Mouse (Mus musculus) heart, embryonic 13.5 days (tissue): ENCODE results near the gene Zcchc24. TPM values are rescaled to one million over a fixed set of nuclear protein-coding genes. Genes with fewer than 3 reads are reported as not detected.

ENCODE experiments used
- ATAC-seq: fragments of 200-750 bp; cut with Nextera tagmentation; 2 replicates; pipeline ENCODE4 v1.8.0; 2017; ENCODE audit warnings: moderate TSS enrichment; ENCODE audit not compliant: insufficient number of reproducible peaks, low FRiP score, low TSS enrichment; ENCODE audit errors: extremely low read depth
- H3K27ac ChIP-seq: fragments of 300-500 bp; sonication (generic); replicated peaks from 2 replicates; pipeline ENCODE4 v1.5.1; 2015; ENCODE audit warnings: moderate library complexity, mild to moderate bottlenecking, inconsistent platforms
- H3K27me3 ChIP-seq: fragments of 300-500 bp; sonication (generic); replicated peaks from 2 replicates; pipeline ENCODE4 v1.6.1; 2015; ENCODE audit warnings: mild to moderate bottlenecking, inconsistent platforms
- H3K36me3 ChIP-seq: fragments of 300-500 bp; sonication (generic); 2 replicates; pipeline ENCODE4 v1.6.1; 2015; ENCODE audit warnings: mild to moderate bottlenecking, inconsistent platforms
- H3K4me1 ChIP-seq: fragments of 300-500 bp; sonication (generic); 2 replicates; pipeline ENCODE4 v1.6.1; 2015; ENCODE audit warnings: inconsistent platforms
- H3K4me2 ChIP-seq: fragments of 300-500 bp; sonication (generic); 2 replicates; pipeline ENCODE4 v1.6.1; 2015; ENCODE audit warnings: inconsistent platforms, mild to moderate bottlenecking, moderate library complexity
- H3K4me3 ChIP-seq: fragments of 300-500 bp; sonication (generic); 2 replicates; pipeline ENCODE4 v1.5.1; 2015; ENCODE audit warnings: moderate library complexity, mild to moderate bottlenecking, inconsistent platforms
- H3K9ac ChIP-seq: fragments of 300-500 bp; sonication (generic); 2 replicates; pipeline ENCODE4 v1.6.1; 2015; ENCODE audit warnings: inconsistent platforms, mild to moderate bottlenecking, moderate library complexity
- H3K9me3 ChIP-seq: fragments of 300-500 bp; sonication (generic); 2 replicates; pipeline ENCODE4 v1.6.1; 2016; ENCODE audit warnings: inconsistent platforms
- WGBS: fragments of 180-500 bp; shearing (Covaris S2); methylation state at CpG from one replicate; pipeline ENCODE4 v1.1.7; 2015; ENCODE audit warnings: mixed read lengths; 5-methylcytosine and 5-hydroxymethylcytosine counted together
- polyA plus RNA-seq: library from polyadenylated mRNA; unstranded; fragments of >200 nt; fragmentation: Nextera tagmentation; extraction: Ambion mirVana; gene quantifications from 2 replicates; pipeline ENCODE4 v1.2.1, GENCODE M21; 2015

Gene Zcchc24
- polyA plus RNA-seq, 1 experiment from 2014 or later: 22.6 TPM

DNA sequence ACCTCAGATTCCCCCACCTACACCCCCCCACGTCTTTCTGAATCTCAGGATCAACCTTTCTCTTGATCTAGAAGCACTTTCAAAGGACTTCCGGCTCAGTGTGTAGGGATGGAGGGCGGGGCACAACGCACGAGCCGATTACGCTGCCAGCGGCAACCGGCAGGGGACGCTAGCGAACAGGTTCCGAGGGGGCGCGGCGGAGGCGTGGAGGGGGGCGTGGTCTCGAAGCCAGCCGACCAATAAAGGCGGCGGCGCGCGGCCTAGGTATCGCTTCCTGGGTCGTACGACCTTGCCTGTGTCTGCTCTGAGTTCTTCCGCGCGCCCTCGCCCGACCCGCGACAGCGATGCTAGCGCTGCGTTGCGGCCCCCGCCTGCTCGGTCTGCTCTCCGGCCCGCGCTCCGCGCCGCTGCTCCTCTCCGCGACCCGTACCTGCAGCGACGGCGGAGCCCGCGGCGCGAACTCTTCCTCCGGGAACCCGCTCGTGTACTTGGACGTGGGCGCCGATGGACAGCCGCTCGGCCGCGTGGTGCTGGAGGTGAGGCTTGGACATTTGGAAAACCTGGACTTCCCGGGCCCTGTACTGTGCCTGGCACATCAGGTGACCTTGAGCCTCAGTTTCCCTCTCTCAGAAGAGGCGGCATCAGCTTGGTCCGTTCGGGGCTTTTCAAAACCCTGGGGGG lies 74.8 kb downstream of the Zcchc24 start, which contains the start of gene Ppif:
Gene Ppif, plus strand, starts transcription at position 267 of the 681 bp plus-strand sequence.
- Histone ChIP-seq H3K27ac (peak within 1 kb of the TSS; percentile 80), H3K9ac (peak within 1 kb of the TSS; percentile 98), H3K27me3 (no peaks in the 10 kb centered on the region), H3K4me2 (peak within 1 kb of the TSS; percentile 93), H3K36me3 (peaks cover 37% of the 10 kb centered on the region), H3K4me1 (peaks cover 42% of the 10 kb centered on the region), H3K4me3 (peak within 1 kb of the TSS; percentile 95), H3K9me3 (no peaks in the 10 kb centered on the region)
- ATAC-seq: peak; percentile 84
- WGBS: under 1% methylated on average over 70 of the region's 70 CpGs

DNA sequence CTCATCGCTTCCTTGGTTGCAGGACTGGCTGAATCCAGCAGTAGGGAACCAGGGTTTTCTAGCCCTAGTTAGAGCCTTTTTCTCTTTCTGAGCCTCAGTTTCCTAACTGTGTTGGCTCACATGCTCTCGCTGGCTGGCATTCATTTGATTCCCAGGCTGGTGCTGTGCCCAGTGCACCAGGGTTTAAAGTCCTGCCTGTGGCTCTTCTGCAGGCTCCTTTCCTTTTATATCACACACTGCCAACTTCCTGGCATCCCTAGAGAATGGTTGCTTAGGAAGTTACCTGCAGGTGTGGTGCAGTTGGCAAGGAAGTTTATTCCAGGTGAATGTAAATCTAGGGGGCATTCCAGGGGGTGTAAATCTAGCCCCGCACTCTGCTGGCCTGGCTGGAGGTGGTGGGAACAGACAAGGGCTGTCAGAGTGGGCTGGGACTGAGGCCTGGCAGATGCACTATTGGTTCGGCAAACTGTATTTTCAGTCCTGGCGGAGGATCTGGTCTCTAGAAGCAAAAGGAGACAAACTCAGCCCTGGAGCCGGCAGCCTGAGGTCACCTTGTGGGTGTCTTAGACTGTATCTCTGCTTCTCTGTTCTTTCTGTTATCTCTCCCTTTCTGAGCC lies 75.5 kb downstream of the Zcchc24 start:
- ATAC-seq: no peak
- Histone ChIP-seq H3K36me3 (peaks cover 31% of the 10 kb centered on the region), H3K27me3 (no peaks in the 10 kb centered on the region), H3K27ac (peak overlapping the region; percentile 80), H3K4me1 (peaks cover 47% of the 10 kb centered on the region), H3K9me3 (no peaks in the 10 kb centered on the region), H3K9ac (peak overlapping the region; percentile 73), H3K4me3 (peak overlapping the region; percentile 95), H3K4me2 (peak overlapping the region; percentile 93)
- WGBS: 46% methylated on average over 6 of the region's 6 CpGs

GRCm38 (mm10) chr14:25686983-25687901 lies 81.6 kb downstream of the Zcchc24 start:
- 48% methylated on average over 10 of the region's 10 CpGs for WGBS
- no peak overlapping the region for H3K4me3 ChIP-seq
- peak overlapping the region; percentile 22 for H3K4me2 ChIP-seq
- no peaks in the 10 kb centered on the region for H3K36me3 ChIP-seq
- no peaks in the 10 kb centered on the region for H3K9me3 ChIP-seq
- H3K27ac ChIP-seq: peak overlapping the region; percentile 98
- peak overlapping the region; percentile 72 for H3K9ac ChIP-seq
- peaks cover 49% of the 10 kb centered on the region for H3K4me1 ChIP-seq
- H3K27me3 ChIP-seq: no peaks in the 10 kb centered on the region
- peak; percentile 68; the same call in 1 of the 2 replicates for ATAC-seq

- Histone ChIP-seq H3K9ac (peak overlapping the region; percentile 72), H3K4me2 (peak overlapping the region; percentile 22)
- ATAC-seq: no peak
Measured at GRCm38 (mm10) chr14:25686216-25686945, 82.5 kb downstream of the Zcchc24 start.

GRCm38 (mm10) chr14:25682020-25682419 lies 86.8 kb downstream of the Zcchc24 start:
- H3K36me3 ChIP-seq: no peaks in the 10 kb centered on the region
- H3K9me3 ChIP-seq: no peaks in the 10 kb centered on the region
- ATAC-seq: no peak
- no peaks in the 10 kb centered on the region for H3K27me3 ChIP-seq
- peaks cover 29% of the 10 kb centered on the region for H3K4me1 ChIP-seq
- whole genome bisulfite sequencing: 66% methylated on average over 6 of the region's 6 CpGs
- no peak overlapping the region for H3K9ac ChIP-seq
- H3K27ac ChIP-seq: no peak overlapping the region
- H3K4me3 ChIP-seq: no peak overlapping the region
- no peak overlapping the region for H3K4me2 ChIP-seq

More at GRCm38 (mm10) chr14:25686216-25686945, 82.5 kb downstream of the Zcchc24 start:
- Histone ChIP-seq H3K27ac (peak overlapping the region; percentile 98), H3K36me3 (no peaks in the 10 kb centered on the region), H3K27me3 (no peaks in the 10 kb centered on the region), H3K9me3 (no peaks in the 10 kb centered on the region), H3K4me1 (peaks cover 49% of the 10 kb centered on the region), H3K4me3 (no peak overlapping the region)
- WGBS: 61% methylated on average over 7 of the region's 7 CpGs

DNA sequence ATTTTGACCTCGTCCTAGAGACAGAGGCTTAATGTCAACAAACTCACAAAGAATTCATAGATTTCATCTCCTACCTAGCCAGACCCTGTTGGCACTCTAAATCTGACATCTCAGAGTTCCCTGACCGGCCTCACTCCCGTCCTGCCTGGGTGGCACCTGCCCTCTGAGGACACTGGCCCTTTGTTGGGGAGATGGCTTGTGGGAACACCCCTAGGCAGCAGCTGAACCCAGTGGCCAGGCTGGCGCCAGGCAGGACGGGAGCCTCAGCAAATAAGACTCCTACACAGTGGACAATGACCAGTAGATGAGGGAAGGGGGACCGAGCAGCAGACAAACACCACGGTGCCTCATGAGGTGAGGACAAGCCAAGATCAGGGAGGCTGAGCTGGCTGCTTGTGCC lies 89.2 kb downstream of the Zcchc24 start:
- Histone ChIP-seq H3K36me3 (no peaks in the 10 kb centered on the region), H3K9ac (no peak overlapping the region), H3K27me3 (no peaks in the 10 kb centered on the region), H3K9me3 (no peaks in the 10 kb centered on the region), H3K4me3 (no peak overlapping the region), H3K27ac (no peak overlapping the region), H3K4me1 (0 out of 2 replicates have a peak, but pooled peaks cover 8% of the 10 kb centered on the region), H3K4me2 (no peak overlapping the region)
- WGBS: 63% methylated on average over 7 of the region's 7 CpGs
- ATAC-seq: no peak

DNA sequence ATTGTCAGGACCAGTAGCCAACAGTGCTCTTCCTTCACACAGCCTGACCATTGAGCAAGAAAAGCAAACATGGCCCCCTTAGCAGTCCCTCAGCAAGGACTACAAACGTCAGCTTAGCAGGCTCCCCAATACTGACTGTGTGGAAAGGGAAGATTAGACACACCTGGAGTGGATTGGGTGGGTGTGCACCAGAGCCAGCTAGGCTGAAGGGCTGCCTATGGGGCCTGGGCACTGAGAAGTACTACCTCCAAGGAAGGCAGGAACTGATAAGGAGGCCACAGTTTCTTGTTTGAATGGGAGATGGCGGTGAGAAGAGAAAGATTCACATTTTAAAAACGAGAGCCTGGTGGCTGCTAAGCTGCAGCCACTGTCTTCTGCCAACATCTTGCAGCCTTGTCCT lies 101.3 kb downstream of the Zcchc24 start:
- H3K27ac ChIP-seq: peak overlapping the region; percentile 92

GRCm38 (mm10) chr14:25666668-25667376 lies 102.0 kb downstream of the Zcchc24 start:
- H3K4me1 ChIP-seq: peaks cover 46% of the 10 kb centered on the region
- 38% methylated on average over 2 of the region's 2 CpGs for WGBS
- peaks cover 56% of the 10 kb centered on the region for H3K36me3 ChIP-seq
- H3K4me3 ChIP-seq: no peak overlapping the region
- H3K9me3 ChIP-seq: no peaks in the 10 kb centered on the region
- peak; percentile 35 for ATAC-seq
- H3K4me2 ChIP-seq: no peak overlapping the region
- H3K27ac ChIP-seq: peak overlapping the region; percentile 92
- no peaks in the 10 kb centered on the region for H3K27me3 ChIP-seq
- 0 out of 2 replicates have a peak overlapping the region, but pooled peaks have one; percentile 38 for H3K9ac ChIP-seq

More for the DNA sequence above, 101.3 kb downstream of the Zcchc24 start:
- Histone ChIP-seq H3K4me3 (no peak overlapping the region), H3K4me1 (peaks cover 46% of the 10 kb centered on the region), H3K27me3 (no peaks in the 10 kb centered on the region), H3K9me3 (no peaks in the 10 kb centered on the region), H3K4me2 (no peak overlapping the region), H3K9ac (peak overlapping the region; percentile 38; the same call in 1 of the 2 replicates), H3K36me3 (peaks cover 49% of the 10 kb centered on the region)
- ATAC-seq: no peak
- WGBS: 38% methylated on average over 3 of the region's 3 CpGs

- H3K4me1 ChIP-seq: peaks cover 49% of the 10 kb centered on the region
- no peak for ATAC-seq
- WGBS: 60% methylated on average over 19 of the region's 19 CpGs
- peak overlapping the region; percentile 73 for H3K27ac ChIP-seq
- no peak overlapping the region for H3K4me2 ChIP-seq
- peak overlapping the region; percentile 28; the same call in 1 of the 2 replicates for H3K9ac ChIP-seq
- no peaks in the 10 kb centered on the region for H3K9me3 ChIP-seq
- no peaks in the 10 kb centered on the region for H3K27me3 ChIP-seq
- H3K36me3 ChIP-seq: peaks cover 70% of the 10 kb centered on the region
- H3K4me3 ChIP-seq: no peak overlapping the region
Measured at GRCm38 (mm10) chr14:25665314-25665970, 103.4 kb downstream of the Zcchc24 start.

DNA sequence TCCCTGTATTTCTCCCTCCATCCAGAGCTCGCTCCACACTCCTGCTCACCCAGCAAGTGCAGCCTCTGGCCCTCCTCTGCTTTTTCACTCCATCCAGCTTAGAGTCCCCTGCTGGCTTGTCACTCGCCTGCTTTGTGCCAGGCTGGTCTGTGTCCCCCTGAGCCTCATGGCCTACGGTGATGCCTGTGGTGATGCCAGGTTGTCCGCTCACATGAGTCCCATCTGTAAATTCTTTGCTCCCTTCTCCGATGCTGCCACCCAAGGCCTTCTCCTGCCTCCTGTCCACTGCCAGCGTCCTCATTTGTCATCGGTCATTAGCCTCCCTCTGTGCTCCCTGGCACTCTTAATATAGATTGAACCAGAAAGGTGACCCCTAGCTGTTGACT lies 104.5 kb downstream of the Zcchc24 start:
- H3K9ac ChIP-seq: peak overlapping the region; percentile 50
- peaks cover 81% of the 10 kb centered on the region for H3K36me3 ChIP-seq
- H3K4me2 ChIP-seq: no peak overlapping the region
- H3K4me1 ChIP-seq: peaks cover 49% of the 10 kb centered on the region
- H3K27ac ChIP-seq: peak overlapping the region; percentile 67
- H3K27me3 ChIP-seq: no peaks in the 10 kb centered on the region
- H3K9me3 ChIP-seq: no peaks in the 10 kb centered on the region
- no peak for ATAC-seq
- no peak overlapping the region for H3K4me3 ChIP-seq
- 66% methylated on average over 7 of the region's 7 CpGs for WGBS
